13 mouse cellular contexts compared by ENCODE assay signal in genomic region chr3:115933293-115934186, GRCm38 (mm10). TPM values are rescaled to one million over a fixed set of nuclear protein-coding genes. Genes with fewer than 3 reads are reported as not detected.
A peak's percentile ranks its signal among the peaks of the same experiment; 100 is the strongest.
DNase-seq lines count a peak whose midpoint lies in the region; ATAC-seq lines count a peak whose summit lies in the region.
"Had no signal": no experiment of that assay in that cellular context is flagged by ENCODE, and none has a peak within 500 bp of the region (broad histone marks: within the 10 kb centered on the region; RNA-seq: fewer than 3 reads in every experiment).

No protein-coding gene starts in this region.

- no peaks in the 10 kb centered on the region for H3K4me1 ChIP-seq in midbrain, embryonic 11.5 days (ENCODE audit: control insufficient read depth, insufficient read depth, low read length)
- no peaks in the 10 kb centered on the region for H3K4me1 ChIP-seq in midbrain, embryonic 13.5 days (replicated peaks)
- no peaks in the 10 kb centered on the region for H3K4me1 ChIP-seq in forebrain, embryonic 10.5 days

- no peaks in the 10 kb centered on the region for H3K9me3 ChIP-seq in midbrain, embryonic 11.5 days (ENCODE audit: control insufficient read depth, low read length)
- no peaks in the 10 kb centered on the region for H3K9me3 ChIP-seq in midbrain, embryonic 13.5 days
- H3K9me3 ChIP-seq in forebrain, embryonic 10.5 days: no peaks in the 10 kb centered on the region

- H3K9ac ChIP-seq in midbrain, embryonic 11.5 days (ENCODE audit: low read length): no peak overlapping the region
- no peak overlapping the region for H3K9ac ChIP-seq in midbrain, embryonic 13.5 days (replicated peaks)

- H3K27ac ChIP-seq in midbrain, embryonic 11.5 days (ENCODE audit: low read depth, low read length): no peak overlapping the region
- H3K27ac ChIP-seq in midbrain, embryonic 13.5 days: no peak overlapping the region
- no peak overlapping the region for H3K27ac ChIP-seq in forebrain, embryonic 10.5 days

- H3K4me2 ChIP-seq in midbrain, embryonic 11.5 days: no peak overlapping the region
- H3K4me2 ChIP-seq in midbrain, embryonic 13.5 days (replicated peaks): no peak overlapping the region

- H3K4me3 ChIP-seq in midbrain, embryonic 11.5 days (ENCODE audit: low read depth, low read length): no peak overlapping the region
- H3K4me3 ChIP-seq in midbrain, embryonic 13.5 days (replicated peaks): no peak overlapping the region
- no peak overlapping the region for H3K4me3 ChIP-seq in forebrain, embryonic 10.5 days
- H3K4me3 ChIP-seq: myocyte had no signal

- H3K27me3 ChIP-seq in midbrain, embryonic 11.5 days (ENCODE audit: control insufficient read depth, insufficient read depth, low read length): no peaks in the 10 kb centered on the region
- no peaks in the 10 kb centered on the region for H3K27me3 ChIP-seq in midbrain, embryonic 13.5 days
- H3K27me3 ChIP-seq in forebrain, embryonic 10.5 days (ENCODE audit: poor library complexity, severe bottlenecking): no peaks in the 10 kb centered on the region

- peak; percentile 66 for DNase-seq in midbrain, embryonic 11.5 days (ENCODE audit: low spot score, missing footprints)
- DNase-seq in right cerebral cortex, adult 2 months (ENCODE audit: low spot score in 2 of 2): peak; percentile 65 to 76
- peak; percentile 13 to 37 for DNase-seq in thymus, postnatal 36 days
- no peak for DNase-seq in cerebellum, adult 9-10 months
- DNase-seq in forebrain, embryonic 10.5 days (ENCODE audit: extremely low spot score, low spot score): no peak
- DNase-seq: embryo, embryonic 11 days; kidney, postnatal 14 days; liver; lung, postnatal 4 days had no signal

- no peaks in the 10 kb centered on the region; the same call in 1 of the 2 replicates for H3K36me3 ChIP-seq in midbrain, embryonic 11.5 days (ENCODE audit: control insufficient read depth, insufficient read depth, low read length)
- H3K36me3 ChIP-seq in midbrain, embryonic 13.5 days: peaks cover 17% of the 10 kb centered on the region
- H3K36me3 ChIP-seq in forebrain, embryonic 10.5 days (replicated peaks): peaks cover 51% of the 10 kb centered on the region

- 90% methylated on average over 18 of the region's 18 CpGs for WGBS in midbrain, embryonic 11.5 days
- WGBS in midbrain, embryonic 13.5 days: 91% methylated on average over 18 of the region's 18 CpGs
- 91% methylated on average over 18 of the region's 18 CpGs for WGBS in forebrain, embryonic 10.5 days

- ATAC-seq in midbrain, embryonic 11.5 days (ENCODE audit: low FRiP score): no peak
- ATAC-seq in midbrain, embryonic 13.5 days: no peak
- peak; percentile 85 for ATAC-seq in inflammation-experienced regulatory T-cells, adult 6 months
- no peak for ATAC-seq in granulocyte monocyte progenitor cell, adult 5-6 weeks (replicated peaks; ENCODE audit: poor library complexity, severe bottlenecking)

RNA-seq across cellular contexts. Expression of gene Dph5, which starts 45.9 kb away (rescaled TPM):
- polyA plus RNA-seq in midbrain, embryonic 11.5 days (2014; fragmentation: Nextera tagmentation; extraction: Ambion mirVana): 25.2 and 28.4 TPM in 2 replicates
- 26.2 and 28.5 TPM in 2 replicates for polyA plus RNA-seq in midbrain, embryonic 13.5 days (2015; fragmentation: Nextera tagmentation; extraction: Ambion mirVana)
- 10 to 100 TPM; 49.4 to 77.7 (median 74.5) TPM for polyA plus RNA-seq in inflammation-experienced regulatory T-cells, adult 6 months (2017; shearing (Covaris generic))
- 30.6 and 36.2 TPM in 2 replicates for total RNA-seq in granulocyte monocyte progenitor cell, adult 5-6 weeks (2014; fragmentation: Nextera tagmentation)
- total RNA-seq in granulocyte monocyte progenitor cell, adult 5-6 weeks (2017): 50.4 and 58.8 TPM in 2 replicates
- 35.1 and 36.4 TPM in 2 replicates for polyA plus RNA-seq in forebrain, embryonic 10.5 days (2016; fragmentation: Nextera tagmentation; extraction: Ambion mirVana)

Comparison
In these comparisons a context has a peak if more than half of its experiments do, and no peak if none do; other contexts are left out.
1. DNase-seq: peak in midbrain, embryonic 11.5 days (single experiment), right cerebral cortex, adult 2 months (2 of 2) and thymus, postnatal 36 days (2 of 2); none in cerebellum, adult 9-10 months (single experiment) and forebrain, embryonic 10.5 days (single experiment).